Mouse (Mus musculus) telencephalon, adult 2 months (tissue): ENCODE data around the gene Prr23a3.

Experiments
- DNase-seq: peaks from one replicate; pipeline ENCODE4 v3.0.0-alpha.2; 2011; ENCODE audit warnings: low read depth, low spot score

The Prr23a3 gene

DNA sequence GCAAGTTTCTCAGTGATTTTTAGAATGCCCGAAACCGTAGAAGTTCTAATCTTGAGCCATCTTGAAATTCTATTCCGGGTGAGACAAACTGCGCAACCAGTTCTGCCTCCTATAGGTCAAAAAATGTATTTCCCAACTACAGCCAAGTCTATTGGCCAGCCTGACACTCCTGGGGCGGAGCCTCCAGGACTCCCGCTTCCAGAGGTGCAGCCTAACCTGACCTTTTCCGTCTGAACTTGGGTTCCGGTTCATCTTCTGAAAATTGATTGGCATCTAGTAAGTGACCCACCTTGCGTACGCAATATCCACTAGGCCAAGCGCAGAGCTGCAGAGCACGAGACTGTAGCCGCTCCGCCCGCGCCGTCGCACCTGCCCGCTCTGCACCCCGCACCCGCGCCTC, at the start of gene Prr23a3:
TSS of gene Prr23a3 (plus strand) at position 197 of the 400 bp plus-strand sequence.
- no peak for DNase-seq

DNA sequence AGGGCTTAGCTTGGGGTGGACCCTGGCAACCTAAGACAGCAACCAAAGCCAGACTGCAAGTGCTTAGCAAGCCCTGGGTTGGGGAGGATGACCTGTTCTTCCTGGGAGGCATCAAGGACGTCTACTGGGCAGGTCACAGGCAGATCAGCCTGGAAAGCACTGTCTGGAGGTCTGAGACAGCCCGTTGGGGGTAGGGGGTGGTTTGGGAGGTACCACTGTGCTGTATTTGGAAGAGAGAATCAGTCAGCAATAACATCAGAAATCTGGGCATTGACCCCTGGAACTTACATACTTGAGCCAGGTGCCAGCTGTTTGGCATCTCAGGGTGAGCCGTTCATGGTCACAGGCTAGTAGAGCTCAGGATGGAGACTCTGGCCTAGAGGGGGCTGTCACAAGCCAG, 48.5 kb upstream of the Prr23a3 start:
- DNase-seq: no peak

GRCm38 (mm10) chr9:98817592-98817991, 47.0 kb upstream of the Prr23a3 start:
- no peak for DNase-seq

GRCm38 (mm10) chr9:98818971-98819370, 45.6 kb upstream of the Prr23a3 start:
- no peak for DNase-seq

- DNase-seq: no peak
Measured at GRCm38 (mm10) chr9:98819481-98819880, 45.1 kb upstream of the Prr23a3 start.

DNA sequence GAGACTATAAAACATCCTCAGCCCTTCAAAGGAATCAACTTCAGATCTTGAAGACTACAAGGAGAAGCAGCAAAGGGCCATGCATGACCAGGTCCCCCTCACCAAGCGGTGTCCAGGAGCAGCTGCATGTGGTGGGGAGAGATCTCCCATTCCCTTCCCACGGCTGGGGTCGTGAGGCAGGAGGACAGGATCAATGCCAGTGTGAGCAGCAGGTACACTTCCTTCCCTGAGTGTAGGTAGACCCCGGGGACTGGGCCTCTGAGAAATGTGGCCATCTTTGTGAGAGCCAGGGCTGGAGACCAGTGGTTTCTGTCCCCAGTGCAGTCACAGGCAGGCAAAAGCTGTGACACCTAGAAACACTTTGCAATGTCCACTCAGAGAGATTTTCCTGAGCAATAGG, 44.1 kb upstream of the Prr23a3 start:
- DNase-seq: no peak

DNA sequence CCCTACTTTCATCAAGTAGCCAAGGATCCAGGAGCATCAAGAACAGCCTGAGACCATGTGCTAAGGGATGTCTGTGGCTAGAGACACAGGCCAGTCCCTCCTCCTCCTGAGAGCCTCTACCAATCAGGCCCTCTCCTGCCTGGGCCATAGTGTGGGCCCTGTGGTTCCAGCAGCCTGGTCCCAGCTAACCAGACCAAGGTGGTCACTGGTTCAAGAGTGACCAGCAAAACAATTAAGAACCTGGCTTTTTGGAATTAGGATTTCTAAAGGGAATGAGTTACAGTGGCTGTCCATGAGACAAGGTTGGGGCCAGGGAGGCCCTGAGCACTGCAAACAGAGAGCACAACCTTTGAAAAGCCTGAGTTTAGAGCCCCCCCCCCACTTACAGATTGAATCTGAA, 43.5 kb upstream of the Prr23a3 start:
- no peak for DNase-seq

DNA sequence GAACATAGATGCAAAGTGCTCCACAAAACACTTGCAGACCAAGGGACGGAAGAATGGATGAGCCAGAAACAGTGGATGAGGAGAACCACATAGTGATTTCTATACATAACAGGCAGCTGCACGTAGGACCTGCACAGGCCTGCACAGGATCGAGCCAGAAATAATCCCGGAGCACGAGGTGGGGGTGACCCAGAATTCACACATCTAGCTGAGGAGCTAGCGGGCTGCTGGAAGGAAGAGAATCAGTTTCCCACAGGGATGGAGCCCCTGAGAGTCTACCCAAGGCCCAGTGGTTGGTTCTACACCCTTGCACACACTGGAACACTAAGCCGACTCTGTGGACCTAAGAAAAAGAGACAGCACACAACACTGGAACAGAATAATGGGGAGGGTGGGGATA, 40.8 kb upstream of the Prr23a3 start:
- DNase-seq: no peak

- no peak for DNase-seq
Measured at GRCm38 (mm10) chr9:98829508-98829907, 35.1 kb upstream of the Prr23a3 start.

- no peak for DNase-seq
Measured at GRCm38 (mm10) chr9:98837537-98838074, 27.0 kb upstream of the Prr23a3 start.

- DNase-seq: no peak
Measured at GRCm38 (mm10) chr9:98842117-98842516, 22.4 kb upstream of the Prr23a3 start, which contains the start of gene Prr23a1. Gene Prr23a1, plus strand, starts transcription at chr9:98842503.

GRCm38 (mm10) chr9:98856210-98856609, 8.4 kb upstream of the Prr23a3 start, which contains the start of gene Prr23a2:
Gene Prr23a2, plus strand, starts transcription at chr9:98856494.
- DNase-seq: no peak

DNA sequence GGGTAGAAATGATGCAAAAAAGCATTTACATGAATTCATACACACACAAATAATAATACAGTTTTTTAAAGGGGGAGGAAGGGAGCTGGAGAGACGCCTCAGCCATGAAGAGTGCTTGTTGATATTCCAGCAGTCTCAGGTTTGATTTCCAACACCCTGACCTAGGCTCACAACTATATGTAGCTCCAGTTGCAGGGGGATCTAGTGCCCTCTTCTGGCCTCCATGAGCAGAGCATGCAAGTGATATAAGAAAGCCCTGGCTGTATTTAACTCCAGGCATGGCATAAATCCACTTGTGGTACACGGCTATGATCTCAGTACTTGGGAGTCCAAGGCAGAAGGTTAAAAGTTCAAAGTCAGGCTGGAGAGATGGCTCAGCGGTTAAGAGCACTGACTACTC, 1.1 kb upstream of the Prr23a3 start:
- no peak for DNase-seq

DNA sequence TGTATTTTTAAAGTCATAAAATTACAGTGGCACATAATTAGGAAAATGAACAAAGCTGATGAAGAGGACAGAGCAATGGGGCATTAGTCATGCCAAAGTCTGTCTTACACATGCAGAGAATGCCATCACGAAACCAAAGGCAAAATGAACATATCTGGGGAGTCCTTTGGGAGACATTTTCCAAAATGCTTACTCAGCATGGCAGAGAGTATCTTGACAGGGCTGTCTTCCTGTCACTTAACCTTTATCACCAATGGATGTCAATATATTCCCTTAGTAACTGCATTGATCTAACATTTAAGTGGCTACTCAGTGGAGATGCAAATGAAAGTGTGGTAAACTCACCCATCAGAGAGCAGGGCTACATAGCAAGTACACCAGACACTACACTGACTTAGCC, 36.9 kb downstream of the Prr23a3 start:
- no peak for DNase-seq

GRCm38 (mm10) chr9:98902819-98903218, 38.3 kb downstream of the Prr23a3 start, which contains the start of gene 7420426K07Rik:
Gene 7420426K07Rik, plus strand, starts transcription at chr9:98903119.
- no peak for DNase-seq
